Mouse (Mus musculus) testis, postnatal 10 days (tissue): ENCODE measurements at regions not wholly inside any gene's neighbourhood (a gene's known extent, or its start where the extent isn't known, plus 50 kb on each side); places are given as distances from the start of the nearest gene placed in this dataset.

Source experiments
- DNase-seq: peaks from one replicate; pipeline ENCODE4 v3.0.0; 2021; ENCODE audit warnings: low spot score

GRCm38 (mm10) chr2:160256251-160256650, 77.7 kb downstream of the Gm826 start:
- no peak for DNase-seq

- no peak for DNase-seq
Measured at GRCm38 (mm10) chr2:160250228-160250627, 83.7 kb downstream of the Gm826 start.

DNA sequence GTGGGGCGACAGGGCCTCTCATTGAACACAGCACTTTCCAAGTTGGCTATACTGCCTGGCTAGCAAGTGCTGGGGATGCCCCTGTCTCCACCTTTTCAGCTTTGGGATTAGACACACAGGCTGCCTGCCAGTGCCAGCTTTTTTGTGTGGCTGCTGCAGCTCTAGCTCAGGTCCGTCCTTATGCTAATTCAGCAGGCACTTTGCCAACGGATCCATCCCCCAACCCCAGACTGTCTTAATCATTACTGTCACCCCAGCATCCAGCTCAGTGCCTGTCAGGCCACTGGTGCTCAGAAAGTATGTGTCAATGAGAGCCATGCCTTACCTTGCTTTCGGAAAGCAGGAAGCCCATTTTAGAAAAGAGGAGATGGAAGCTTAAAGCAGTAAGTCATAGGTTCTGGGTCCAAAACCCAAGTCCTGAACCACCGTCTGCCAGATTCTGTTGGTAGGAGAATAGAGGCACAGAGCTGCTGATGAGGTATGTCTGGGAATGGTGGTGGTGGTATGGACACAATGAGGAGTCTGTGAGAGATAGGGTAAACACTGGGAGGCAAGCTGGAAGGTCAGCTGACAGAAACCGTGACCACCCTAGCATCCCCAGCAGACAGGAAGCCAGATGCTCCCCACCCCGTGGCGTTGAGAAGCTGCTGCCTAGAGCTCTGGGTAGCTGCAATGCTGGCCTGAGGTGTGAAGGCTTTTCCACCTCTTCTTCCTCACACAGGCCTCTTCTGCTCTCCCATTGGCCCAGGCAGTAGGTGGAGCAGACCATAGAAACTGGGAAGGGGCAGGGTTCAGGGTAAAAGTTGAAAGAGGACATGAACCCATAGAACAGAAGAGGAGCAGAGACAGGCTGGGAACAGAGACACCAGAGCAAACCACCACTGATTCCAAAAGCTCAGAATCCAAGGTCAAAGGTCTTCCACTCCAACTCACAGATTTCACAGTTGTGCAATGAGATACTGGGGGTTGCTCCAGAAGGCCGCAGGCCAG, 84.6 kb downstream of the Gm826 start:
- no peak for DNase-seq

GRCm38 (mm10) chr2:160247286-160247685, 86.7 kb downstream of the Gm826 start:
- DNase-seq, result no peak

DNA sequence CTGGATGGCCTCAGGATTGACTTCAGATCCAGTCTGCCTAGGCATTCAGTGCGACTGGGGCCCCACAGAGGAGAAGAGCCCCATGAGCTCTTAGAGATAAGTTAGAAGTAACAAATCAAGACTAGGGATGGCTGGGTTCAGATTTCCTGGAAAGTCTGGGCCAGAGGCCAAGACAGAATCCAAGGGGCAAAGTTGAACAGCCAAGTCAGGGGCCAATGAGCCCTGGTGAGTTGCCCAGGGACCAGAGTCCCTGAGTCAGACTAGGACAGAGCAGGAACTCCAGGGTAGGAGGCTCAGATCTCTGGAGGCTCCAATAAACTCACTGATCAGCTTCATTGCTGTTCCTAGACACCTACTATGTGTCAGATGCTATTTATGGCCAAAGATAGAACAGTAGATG, 87.6 kb downstream of the Gm826 start:
- DNase-seq, result no peak

DNA sequence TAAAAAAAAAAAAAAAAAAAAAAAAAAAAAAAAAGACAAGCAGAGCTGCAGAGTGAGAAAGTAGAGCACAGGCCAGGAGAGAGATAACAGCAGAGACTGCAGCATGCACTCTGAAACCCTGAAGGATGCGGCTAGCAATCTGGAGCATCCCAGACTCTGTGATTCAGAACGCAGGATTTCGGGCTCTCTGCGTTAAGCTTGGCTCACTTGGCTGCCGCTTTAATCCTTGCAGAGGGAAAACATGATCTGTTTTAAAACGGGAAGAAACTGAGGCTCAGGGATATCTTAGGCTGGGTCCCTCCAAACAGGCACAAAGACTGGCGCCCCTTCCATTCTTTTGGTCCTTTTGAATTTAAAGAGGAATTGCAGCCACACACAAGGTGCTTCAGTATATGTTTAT, 89.1 kb downstream of the Gm826 start:
- DNase-seq, result no peak

- DNase-seq, result no peak
Measured at GRCm38 (mm10) chr2:160240531-160241379, 93.2 kb downstream of the Gm826 start.

DNA sequence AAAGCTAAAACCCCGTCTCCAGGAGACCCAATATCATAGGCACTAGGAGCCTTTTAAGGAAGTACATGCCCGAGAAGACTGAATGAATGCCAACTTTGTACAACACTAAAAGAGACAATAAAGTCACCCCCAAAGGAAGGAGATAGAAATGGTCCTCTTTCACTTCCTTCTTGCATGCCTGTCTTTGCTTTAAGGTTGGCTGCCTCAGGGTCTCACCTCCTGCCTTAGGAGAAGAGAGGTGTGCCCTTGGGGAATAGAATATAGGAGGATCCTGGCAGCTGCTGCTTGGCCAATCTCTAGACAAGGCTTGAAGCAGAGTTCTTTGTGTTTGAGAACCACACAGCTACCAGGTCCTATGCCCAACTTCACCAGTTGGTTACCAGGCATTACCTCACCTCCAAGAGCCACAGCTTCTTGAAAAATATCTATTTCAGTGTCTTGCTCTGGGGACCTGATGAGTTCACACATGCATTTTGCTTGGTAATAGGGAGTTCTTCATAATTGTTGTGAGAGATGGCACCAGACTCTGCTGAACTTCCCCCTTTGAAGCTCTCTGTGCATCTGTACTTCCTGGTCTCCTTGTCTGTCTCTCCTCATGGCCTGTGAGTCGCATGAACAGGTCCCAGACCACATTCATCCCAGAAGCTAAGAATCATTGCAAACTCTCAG, 96.4 kb downstream of the Gm826 start:
- DNase-seq, result no peak

- DNase-seq, result no peak
Measured at GRCm38 (mm10) chr2:160236806-160237205, 97.2 kb downstream of the Gm826 start.

- DNase-seq, result no peak
Measured at GRCm38 (mm10) chr2:160230786-160231185, 103.2 kb downstream of the Gm826 start.

- DNase-seq, result no peak
Measured at GRCm38 (mm10) chr2:160228331-160229035, 105.5 kb downstream of the Gm826 start.

- DNase-seq, result no peak
Measured at GRCm38 (mm10) chr2:160225450-160225849, 108.5 kb downstream of the Gm826 start.

GRCm38 (mm10) chr2:160223366-160223765, 110.6 kb downstream of the Gm826 start:
- no peak for DNase-seq

DNA sequence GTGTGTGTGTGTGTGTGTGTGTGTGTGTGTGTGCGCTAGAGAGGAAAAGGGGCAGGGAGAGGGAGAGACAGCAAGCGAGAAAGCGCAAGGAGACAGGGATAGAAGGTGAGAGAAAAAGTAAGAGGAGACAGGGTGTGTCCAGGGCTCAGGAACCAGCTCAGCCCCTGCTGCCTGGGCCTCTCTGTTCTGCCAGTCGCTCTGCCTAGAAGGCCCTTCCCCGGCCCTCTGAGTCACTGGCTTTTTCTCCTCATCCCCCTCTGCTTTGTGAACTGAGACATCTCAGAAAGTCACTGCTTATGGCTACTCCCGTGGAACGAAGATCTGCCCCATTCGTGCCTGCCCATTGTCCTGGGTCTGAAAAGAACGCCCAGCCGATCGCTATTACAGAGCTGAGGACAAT, 112.2 kb downstream of the Gm826 start:
- DNase-seq, result no peak

- no peak for DNase-seq
Measured at GRCm38 (mm10) chr2:160220562-160221021, 113.4 kb downstream of the Gm826 start.

- DNase-seq, result no peak
Measured at GRCm38 (mm10) chr2:160214032-160214812, 119.7 kb downstream of the Gm826 start.

- DNase-seq, result no peak
Measured at GRCm38 (mm10) chr2:160210507-160210906, 123.5 kb downstream of the Gm826 start.

DNA sequence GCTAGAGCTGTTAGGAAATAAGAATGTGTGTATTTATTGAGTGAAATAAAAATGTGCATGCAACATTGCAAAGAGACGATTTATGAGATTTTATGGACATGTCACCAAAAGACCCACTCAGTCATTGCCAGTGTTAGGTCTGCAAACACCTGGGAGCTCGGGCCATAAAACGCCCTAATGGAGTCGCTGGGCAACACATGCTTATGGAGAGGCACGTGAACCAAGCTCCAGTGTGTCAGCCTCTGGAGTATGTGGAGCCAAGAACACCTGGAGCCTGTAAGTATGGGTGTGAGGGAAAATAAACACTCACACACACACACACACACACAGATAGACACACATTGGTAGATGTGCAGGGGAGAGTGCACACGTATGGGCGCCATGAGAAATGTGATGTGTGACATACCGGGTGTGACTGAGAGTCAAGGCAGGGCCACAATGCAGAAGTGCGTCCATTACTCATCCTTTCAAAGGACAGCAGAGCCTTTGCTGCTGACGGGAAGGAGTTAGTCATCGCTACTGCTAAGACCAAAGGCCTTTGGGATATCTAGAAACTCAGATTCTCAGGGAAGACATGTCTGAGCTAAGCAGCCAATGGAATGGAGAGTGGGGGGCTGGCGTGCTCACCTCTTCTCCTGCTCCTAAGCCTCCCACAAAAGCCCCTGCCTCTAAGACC, 124.2 kb downstream of the Gm826 start:
- no peak for DNase-seq

DNA sequence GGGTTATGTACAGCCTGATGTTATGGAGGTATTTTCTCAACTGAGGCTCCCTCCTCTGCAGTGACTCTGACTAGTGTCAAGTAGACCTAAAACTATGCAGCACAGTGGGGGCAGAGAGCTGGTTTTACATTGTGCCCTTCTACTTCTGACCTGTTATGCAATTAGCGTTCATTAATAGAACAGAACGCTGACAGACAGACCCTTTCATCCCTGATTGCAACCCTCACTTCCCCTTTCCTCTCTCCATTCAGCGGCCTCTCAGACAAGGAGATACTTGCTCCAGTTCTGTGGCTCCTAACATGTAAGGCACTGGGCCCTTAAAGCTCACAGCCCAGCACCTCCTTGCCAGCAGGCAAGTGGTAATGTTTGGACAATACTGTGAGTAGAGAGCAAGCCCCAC, 125.7 kb downstream of the Gm826 start:
- DNase-seq, result no peak

DNA sequence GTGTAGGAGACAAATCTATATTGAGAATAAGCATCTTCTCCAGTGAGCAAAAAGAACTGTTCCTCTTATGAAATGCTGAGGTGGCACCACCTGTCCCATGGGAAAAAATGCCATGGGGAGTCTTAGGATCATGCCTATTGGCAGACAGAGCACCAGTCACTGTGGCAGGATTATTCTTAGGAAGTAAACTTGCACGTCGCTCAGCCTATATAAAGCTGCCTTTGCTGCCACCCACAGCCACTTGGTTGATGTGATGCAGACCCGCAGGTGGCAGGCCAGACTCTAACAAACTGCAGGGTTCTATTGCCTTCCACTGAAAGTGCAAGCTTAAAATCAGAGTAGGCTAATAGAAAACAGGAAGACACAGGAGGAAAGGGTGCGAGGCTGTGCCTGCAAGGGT, 126.7 kb downstream of the Gm826 start:
- no peak for DNase-seq
